Mouse (Mus musculus) left cerebral cortex, adult 9 months (tissue): ENCODE measurements around the gene Fam84a.
A peak's percentile ranks its signal among the peaks of the same experiment; 100 is the strongest.

Experiments used
- DNase-seq, 2 experiments: peaks; one replicate each; pipeline ENCODE4 v3.0.0; 2022; ENCODE audit warnings: low spot score in 2 of 2

Fam84a gene

GRCm38 (mm10) chr12:14151921-14152320 is at the start of gene Fam84a:
Gene Fam84a (minus strand): TSS chr12:14152054.
- peak; percentile 92 to 95 for DNase-seq

DNA sequence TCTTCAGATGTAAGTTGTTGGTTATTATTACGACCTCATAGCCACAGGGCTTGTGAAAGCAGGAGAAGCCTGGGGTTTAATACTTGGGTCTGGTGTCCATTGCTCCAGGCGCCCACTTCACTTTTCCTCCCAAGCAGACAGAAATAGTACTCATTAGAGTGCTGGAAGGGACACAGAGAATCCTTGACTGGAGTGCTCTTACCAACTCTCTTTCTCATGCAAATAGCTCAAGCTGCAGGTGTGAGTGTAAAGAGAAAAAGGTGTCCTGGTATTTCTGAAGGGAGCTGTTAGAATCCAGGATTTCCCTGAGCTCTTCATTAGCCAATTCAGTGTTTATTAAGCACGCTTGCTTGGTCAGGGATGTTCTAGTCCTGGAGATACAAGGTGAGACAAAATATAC is 43.6 kb upstream of the Fam84a start:
- DNase-seq = no peak

DNA sequence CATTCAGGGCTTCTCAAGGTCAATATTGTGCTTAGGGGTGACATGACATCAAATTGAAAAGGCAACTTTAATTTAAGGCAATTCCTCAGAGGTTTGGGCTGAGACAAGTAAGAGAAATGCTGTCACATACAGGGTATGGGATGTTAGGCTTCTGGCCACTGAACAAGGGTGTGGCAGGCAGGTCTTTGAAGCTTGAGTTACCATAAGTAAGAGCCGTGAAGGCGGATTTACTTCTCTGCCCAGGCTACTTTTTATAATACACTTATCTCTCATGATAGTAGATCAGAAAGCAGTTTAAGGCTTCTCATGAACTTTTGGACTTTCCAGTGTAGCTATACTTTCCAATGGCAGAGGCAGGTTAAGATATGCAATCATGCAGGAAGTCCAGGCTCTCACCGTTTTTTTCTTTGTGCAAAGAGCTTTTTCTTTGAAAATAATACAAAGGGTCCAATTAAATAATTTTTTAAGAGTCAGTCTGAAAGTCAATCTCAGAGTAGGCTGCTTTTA is 34.9 kb upstream of the Fam84a start:
- DNase-seq = no peak

- no peak for DNase-seq
Observed at GRCm38 (mm10) chr12:14165713-14166112, 13.9 kb upstream of the Fam84a start.

GRCm38 (mm10) chr12:14164936-14165335 is 13.1 kb upstream of the Fam84a start:
- no peak for DNase-seq

GRCm38 (mm10) chr12:14152426-14152825 is 572 bp upstream of the Fam84a start:
- DNase-seq = peak in 1 of 2 experiments; percentile 39

- DNase-seq = peak; percentile 61 to 72
Observed at GRCm38 (mm10) chr12:14150936-14151631, 770 bp downstream of the Fam84a start.

- DNase-seq = peak in 1 of 2 experiments; percentile 26
Observed at GRCm38 (mm10) chr12:14150568-14150909, 1.3 kb downstream of the Fam84a start.

- DNase-seq = peak; percentile 48 to 81
Observed at GRCm38 (mm10) chr12:14149843-14150567, 1.8 kb downstream of the Fam84a start.

- peak in 1 of 2 experiments; percentile 5 for DNase-seq
Observed at GRCm38 (mm10) chr12:14149022-14149842, 2.6 kb downstream of the Fam84a start.

DNA sequence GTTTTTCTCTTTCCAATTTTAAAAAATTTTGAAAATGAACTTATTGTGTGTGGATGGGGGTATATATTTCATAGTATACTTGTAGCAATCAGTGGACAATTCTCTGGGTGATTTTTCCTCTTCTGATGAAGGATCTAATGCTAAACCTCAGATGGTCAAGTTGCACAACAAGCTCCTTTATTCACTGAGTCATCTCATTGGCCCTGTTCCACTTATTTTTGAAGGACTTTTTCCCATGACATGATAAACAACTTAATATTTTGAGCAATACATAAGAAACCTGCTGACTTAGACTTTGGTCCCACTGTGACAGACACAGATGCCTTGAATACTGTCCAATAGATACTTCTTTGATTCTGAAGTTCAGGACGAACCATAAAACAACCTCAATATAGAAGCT is 14.8 kb downstream of the Fam84a start:
- no peak for DNase-seq

- peak in 1 of 2 experiments; percentile 14 for DNase-seq
Observed at GRCm38 (mm10) chr12:14114730-14115129, 37.1 kb downstream of the Fam84a start.

GRCm38 (mm10) chr12:14096944-14097343 is 54.9 kb downstream of the Fam84a start:
- DNase-seq = peak in 1 of 2 experiments; percentile 14
